Mouse (Mus musculus): ENCODE measurements at regions not wholly inside any gene's neighbourhood (a gene's known extent, or its start where the extent isn't known, plus 50 kb on each side); places are given as distances from the start of the nearest gene placed in this dataset.

GRCm38 (mm10) chr12:28181265-28181664 lies 370.9 kb downstream of the Dcdc2c start:
- DNase-seq (ENCODE audit: low read depth, low spot score): no peak

- no peak for DNase-seq (ENCODE audit: low read depth, low spot score)
These were observed 376.2 kb downstream of the Dcdc2c start for GRCm38 (mm10) chr12:28176016-28176415.

- DNase-seq (ENCODE audit: low read depth, low spot score): no peak
These were observed 378.1 kb downstream of the Dcdc2c start for GRCm38 (mm10) chr12:28174078-28174477.

- DNase-seq (ENCODE audit: low read depth, low spot score): no peak
These were observed 393.4 kb downstream of the Dcdc2c start for GRCm38 (mm10) chr12:28158786-28159185.

- DNase-seq (ENCODE audit: low read depth, low spot score): no peak
These were observed 401.4 kb downstream of the Dcdc2c start for GRCm38 (mm10) chr12:28150759-28151158.

- DNase-seq (ENCODE audit: low read depth, low spot score): no peak
These were observed 416.2 kb downstream of the Dcdc2c start for GRCm38 (mm10) chr12:28135810-28136592.

- no peak for DNase-seq (ENCODE audit: low read depth, low spot score)
These were observed 429.4 kb downstream of the Dcdc2c start for GRCm38 (mm10) chr12:28122766-28123165.

GRCm38 (mm10) chr12:28120106-28120505 lies 432.1 kb downstream of the Dcdc2c start:
- no peak for DNase-seq (ENCODE audit: low read depth, low spot score)

GRCm38 (mm10) chr12:28090673-28091072 lies 461.5 kb downstream of the Dcdc2c start:
- no peak for DNase-seq (ENCODE audit: low read depth, low spot score)

GRCm38 (mm10) chr12:28085460-28085859 lies 466.7 kb downstream of the Dcdc2c start:
- no peak for DNase-seq (ENCODE audit: low read depth, low spot score)

GRCm38 (mm10) chr12:28076606-28077005 lies 475.6 kb downstream of the Dcdc2c start:
- no peak for DNase-seq (ENCODE audit: low read depth, low spot score)

- DNase-seq (ENCODE audit: low read depth, low spot score): no peak
These were observed 483.6 kb downstream of the Dcdc2c start for GRCm38 (mm10) chr12:28068584-28068983.

GRCm38 (mm10) chr12:28060281-28060680 lies 491.9 kb downstream of the Dcdc2c start:
- DNase-seq (ENCODE audit: low read depth, low spot score): no peak

GRCm38 (mm10) chr12:28055518-28056280 lies 496.5 kb downstream of the Dcdc2c start:
- DNase-seq (ENCODE audit: low read depth, low spot score): no peak

- no peak for DNase-seq (ENCODE audit: low read depth, low spot score)
These were observed 497.8 kb downstream of the Dcdc2c start for GRCm38 (mm10) chr12:28054444-28054843.

GRCm38 (mm10) chr12:28047989-28048388 lies 504.2 kb downstream of the Dcdc2c start:
- no peak for DNase-seq (ENCODE audit: low read depth, low spot score)

- no peak for DNase-seq (ENCODE audit: low read depth, low spot score)
These were observed 513.9 kb downstream of the Dcdc2c start for GRCm38 (mm10) chr12:28038161-28038911.

GRCm38 (mm10) chr12:27999170-27999569 lies 553.0 kb downstream of the Dcdc2c start:
- DNase-seq (ENCODE audit: low read depth, low spot score): no peak

- DNase-seq (ENCODE audit: low read depth, low spot score): no peak
These were observed 560.0 kb downstream of the Dcdc2c start for GRCm38 (mm10) chr12:27992152-27992551.

- no peak for DNase-seq (ENCODE audit: low read depth, low spot score)
These were observed 567.8 kb downstream of the Dcdc2c start for GRCm38 (mm10) chr12:27984261-27984841.

GRCm38 (mm10) chr12:27978257-27978931 lies 573.8 kb downstream of the Dcdc2c start:
- DNase-seq (ENCODE audit: low read depth, low spot score): no peak
